Mouse (Mus musculus) embryo, embryonic 11.5 days (tissue): ENCODE measurements at regions not wholly inside any gene's neighbourhood (a gene's known extent, or its start where the extent isn't known, plus 50 kb on each side); places are given as distances from the start of the nearest gene placed in this dataset.
A peak's percentile ranks its signal among the peaks of the same experiment; 100 is the strongest.

Experiments
- DNase-seq: peaks from one replicate; pipeline ENCODE4 v3.0.0-alpha.2; 2012; ENCODE audit warnings: low read depth, low spot score

- DNase-seq: no peak
These were observed 944.1 kb upstream of the Adgrl4 start for GRCm38 (mm10) chr3:150493433-150494045.

DNA sequence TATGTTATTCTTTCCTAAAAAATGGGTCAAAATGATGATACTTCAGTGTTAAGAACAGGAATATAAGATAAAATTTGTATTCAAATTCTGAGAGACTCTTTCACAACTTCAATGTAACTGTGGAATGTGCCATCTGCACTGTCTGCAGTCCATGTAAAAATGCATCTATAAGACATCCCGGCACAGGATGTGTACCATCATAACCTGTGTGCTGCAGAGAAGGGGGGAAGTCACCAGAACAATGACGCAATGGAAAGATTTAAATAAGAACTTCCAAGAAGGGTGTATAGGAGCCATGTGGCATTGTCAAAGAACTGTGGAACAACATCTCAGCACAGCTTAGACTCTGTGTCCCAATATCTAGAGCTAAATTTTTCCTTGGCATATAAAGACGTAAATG, 906.7 kb upstream of the Adgrl4 start:
- no peak for DNase-seq

DNA sequence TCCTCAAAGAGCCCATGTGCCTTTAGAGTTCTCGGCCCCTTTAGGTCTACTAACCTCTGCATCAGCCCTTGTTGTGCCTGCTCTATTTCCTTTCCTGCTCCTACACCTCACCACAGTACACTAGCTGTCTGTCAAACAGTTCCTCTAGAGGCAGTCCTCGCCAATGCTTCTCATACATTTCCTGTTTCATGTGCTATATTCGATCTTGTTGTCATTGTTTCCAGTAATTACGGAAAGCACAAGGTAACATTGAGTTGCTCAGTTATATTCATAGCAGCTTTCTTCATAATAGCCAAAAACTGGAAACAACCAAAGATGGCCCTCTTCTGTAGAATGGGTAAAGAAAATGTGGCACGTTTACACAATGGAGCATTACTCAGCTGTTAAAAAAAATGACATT, 894.6 kb upstream of the Adgrl4 start:
- DNase-seq: no peak

- DNase-seq: no peak
These were observed 849.2 kb upstream of the Adgrl4 start for GRCm38 (mm10) chr3:150588474-150588873.

GRCm38 (mm10) chr3:150590978-150591377, 846.7 kb upstream of the Adgrl4 start:
- no peak for DNase-seq

- no peak for DNase-seq
These were observed 834.1 kb upstream of the Adgrl4 start for GRCm38 (mm10) chr3:150603400-150604095.

GRCm38 (mm10) chr3:150610681-150611101, 827.0 kb upstream of the Adgrl4 start:
- DNase-seq: peak; percentile 20

DNA sequence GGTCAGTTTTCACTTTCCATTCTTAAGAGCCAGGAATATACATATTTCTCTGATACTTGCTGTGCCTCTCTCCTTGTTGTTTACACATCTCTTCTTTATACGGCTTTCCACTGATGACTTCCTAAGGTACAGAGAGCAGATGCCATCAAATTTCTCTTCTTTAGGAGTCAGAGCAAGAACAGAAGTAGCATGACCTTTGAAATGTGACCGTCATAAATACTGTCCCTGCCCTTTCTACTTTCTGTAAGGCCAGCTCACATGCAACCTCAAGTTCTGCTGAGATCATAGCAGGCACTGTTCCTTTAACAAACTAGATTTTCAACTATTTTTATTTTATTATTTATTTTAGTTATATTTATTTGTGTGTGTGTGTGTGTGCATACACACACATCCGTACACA, 800.1 kb upstream of the Adgrl4 start:
- DNase-seq: no peak

DNA sequence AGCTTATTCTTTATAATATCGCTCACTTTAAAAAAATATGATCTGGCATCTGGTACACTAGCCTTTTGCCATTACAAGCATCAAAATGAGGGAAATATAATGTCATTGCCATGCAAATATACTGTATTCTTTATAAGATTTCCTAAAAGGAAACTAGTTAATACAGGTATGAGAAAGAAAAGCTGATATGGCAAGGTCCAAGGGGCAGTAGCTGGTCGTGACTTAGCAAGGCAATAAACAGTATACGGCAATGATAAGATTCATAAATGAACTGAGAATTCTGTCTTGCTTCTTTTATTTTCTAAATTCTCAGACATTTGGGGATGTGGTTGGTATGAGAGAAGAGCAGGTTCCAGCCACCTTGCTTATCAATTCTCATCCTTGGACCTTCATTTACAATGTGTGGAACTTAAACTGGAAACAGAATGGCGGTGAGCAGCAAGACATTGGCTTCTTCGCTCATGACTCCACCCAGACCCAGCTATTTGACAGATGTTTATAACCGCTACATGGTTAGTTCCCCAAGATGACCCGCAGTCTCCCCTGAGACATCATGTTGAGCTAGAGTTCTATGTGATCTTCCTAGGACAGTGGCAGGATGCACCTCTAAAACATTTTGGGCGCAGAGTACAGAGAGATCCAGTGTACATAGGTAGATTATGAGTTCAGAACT, 797.5 kb upstream of the Adgrl4 start:
- no peak for DNase-seq

- DNase-seq: no peak
These were observed 789.6 kb upstream of the Adgrl4 start for GRCm38 (mm10) chr3:150648040-150648439.

DNA sequence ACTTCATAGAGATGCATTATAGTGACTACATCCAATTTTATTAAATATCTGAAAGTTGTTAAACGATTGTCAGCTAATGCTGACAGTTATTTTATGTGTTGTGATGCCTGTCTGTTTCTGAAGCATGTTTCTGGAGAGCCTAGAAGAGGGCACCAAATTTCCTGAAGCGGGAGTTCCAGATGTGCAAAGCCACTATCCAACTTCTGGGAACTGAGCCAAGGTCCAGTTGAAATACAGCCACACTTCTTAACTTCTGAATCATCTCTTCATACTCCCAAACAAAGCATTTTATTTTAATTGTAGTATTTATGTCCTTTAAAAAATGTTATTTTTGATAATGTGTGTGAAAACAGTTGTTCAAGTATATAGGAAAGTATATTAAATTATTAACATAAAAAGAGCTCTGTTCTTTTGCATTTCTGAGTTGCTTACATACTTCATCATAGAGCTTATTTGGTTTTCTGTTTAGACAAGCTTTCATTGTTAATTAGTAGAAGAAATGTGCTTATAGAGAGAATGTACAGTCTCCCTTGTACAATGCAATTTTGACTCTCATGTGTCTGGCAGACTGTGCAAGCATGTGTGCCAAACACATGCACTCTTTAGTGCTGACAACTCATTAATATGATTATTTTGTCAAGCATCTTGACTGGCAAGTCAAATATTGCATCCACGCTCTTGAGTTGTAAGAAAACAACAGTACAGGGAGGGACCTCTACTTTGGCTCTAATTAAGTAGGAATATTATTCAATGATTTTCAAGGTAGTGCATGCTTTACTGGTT, 787.7 kb upstream of the Adgrl4 start:
- no peak for DNase-seq

DNA sequence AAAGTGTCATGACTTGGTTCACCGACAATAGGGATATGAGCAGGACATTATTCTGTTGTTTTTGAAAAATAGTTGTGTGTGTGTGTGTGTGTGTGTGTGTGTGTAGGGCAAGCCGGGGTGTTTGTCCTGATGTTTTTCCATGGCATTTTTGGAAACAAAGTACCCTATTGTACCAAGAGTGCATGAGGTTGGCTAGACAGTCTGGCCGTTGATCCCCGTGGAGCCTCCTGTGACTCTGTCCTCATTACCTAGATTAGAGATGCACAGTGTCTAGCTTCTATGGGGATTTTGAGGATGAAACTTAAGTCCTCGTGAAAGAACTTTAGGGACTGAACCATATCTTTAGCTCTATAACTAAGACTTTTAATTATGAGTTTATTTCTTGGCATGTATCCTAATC, 741.9 kb upstream of the Adgrl4 start:
- DNase-seq: no peak

DNA sequence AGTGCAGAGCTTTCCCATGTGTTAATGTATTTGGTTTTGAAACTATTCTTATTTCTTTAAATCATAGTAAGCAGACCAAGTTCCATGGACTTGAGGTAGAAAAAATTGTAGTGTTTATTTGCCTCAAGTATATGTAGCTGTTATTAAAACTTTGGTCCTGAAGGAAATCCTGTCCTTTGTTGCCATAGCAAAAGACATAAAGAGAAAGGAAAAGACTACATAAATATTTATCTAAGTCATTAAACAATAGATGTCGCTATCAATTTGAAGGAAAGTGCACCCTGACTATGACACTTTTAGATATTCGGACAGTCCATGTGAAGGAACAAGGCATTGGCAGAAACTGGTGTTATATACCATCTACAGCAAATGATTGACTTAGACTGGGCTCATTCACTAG, 737.7 kb upstream of the Adgrl4 start:
- DNase-seq: no peak
